Mouse (Mus musculus) lung, adult 2 months (tissue): ENCODE results near the gene Rpl31. TPM values are rescaled to one million over a fixed set of nuclear protein-coding genes. Genes with fewer than 3 reads are reported as not detected.

Experiments used
- DNase-seq: peaks from one replicate; pipeline ENCODE4 v3.0.0; 2022
- H3K4me1 ChIP-seq: fragments of 200-500 bp; 2 replicates; pipeline ENCODE4 v1.6.1; 2011; ENCODE audit warnings: low read length; ENCODE audit not compliant: control insufficient read depth, insufficient read depth
- H3K4me3 ChIP-seq: fragments of 200-500 bp; replicated peaks from 2 replicates; pipeline ENCODE3; 2011; ENCODE audit warnings: low read depth, mild to moderate bottlenecking, control low read depth, low read length; ENCODE audit errors: extremely low read depth
- CTCF ChIP-seq: fragments of 200-500 bp; IDR thresholded peaks from 2 replicates; pipeline ENCODE4 v1.5.1; 2011; ENCODE audit warnings: mild to moderate bottlenecking, low read length, control low read depth; ENCODE audit not compliant: insufficient read depth
- POLR2A ChIP-seq: fragments of 200-500 bp; IDR thresholded peaks from 2 replicates; pipeline ENCODE4 v1.6.1; 2011; ENCODE audit warnings: low read depth, mild to moderate bottlenecking, control low read depth, low read length, borderline replicate concordance; ENCODE audit errors: extremely low read depth
- WGBS: fragments of 180-500 bp; shearing (Covaris S2); methylation state at CpG from one replicate; pipeline ENCODE4 v1.1.7; 2018; 5-methylcytosine and 5-hydroxymethylcytosine counted together
- polyA plus RNA-seq: library from polyadenylated mRNA; depleted of rRNA; stranded (reverse); fragments of >200 nt; gene quantifications from 2 replicates; pipeline ENCODE4 v1.2.3, GENCODE M21; 2012; rRNA removed

Gene Rpl31
- polyA plus RNA-seq, 1 experiment: 201 TPM

DNA sequence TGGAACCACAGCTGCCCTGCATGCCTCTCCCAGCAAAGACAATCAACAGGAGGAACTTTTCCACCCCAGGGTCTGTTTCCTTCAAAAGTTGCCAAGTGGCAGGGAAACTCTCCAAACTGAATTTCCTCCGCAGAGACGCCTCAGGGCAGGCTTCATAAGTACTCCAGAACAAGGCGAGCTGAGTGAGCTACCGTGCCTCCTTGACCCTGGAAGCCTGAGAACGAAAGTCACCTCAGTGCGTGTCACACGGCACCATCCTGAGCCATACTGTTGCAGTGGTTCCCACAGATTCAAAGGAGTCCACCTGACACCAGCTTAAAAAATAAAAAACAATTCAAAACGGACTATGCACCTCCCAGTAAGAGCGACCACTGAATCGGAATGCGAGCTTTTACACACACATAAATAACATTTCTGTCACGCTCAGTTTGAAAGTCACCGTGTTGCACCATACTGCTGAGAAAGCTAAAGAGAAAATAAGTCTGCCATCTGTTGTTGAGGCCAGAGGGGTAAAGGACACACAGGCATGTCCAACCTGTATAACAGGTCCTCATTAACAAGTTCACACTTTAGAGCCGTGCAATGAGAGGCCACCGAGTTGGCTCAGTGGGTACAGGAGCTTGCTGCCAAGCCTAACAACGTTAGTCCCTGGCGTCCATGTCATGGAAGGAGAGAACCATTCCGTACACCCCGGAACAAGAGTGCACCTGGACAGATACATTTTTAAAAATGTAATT is 42.6 kb downstream of the Rpl31 start:
- TF ChIP-seq CTCF: no peak
- no peak for TF ChIP-seq POLR2A
- H3K4me1 ChIP-seq: peaks cover 17% of the 10 kb centered on the region
- WGBS: 55% methylated on average over 19 of the region's 19 CpGs
- DNase-seq: no peak
- H3K4me3 ChIP-seq: no peak overlapping the region

DNA sequence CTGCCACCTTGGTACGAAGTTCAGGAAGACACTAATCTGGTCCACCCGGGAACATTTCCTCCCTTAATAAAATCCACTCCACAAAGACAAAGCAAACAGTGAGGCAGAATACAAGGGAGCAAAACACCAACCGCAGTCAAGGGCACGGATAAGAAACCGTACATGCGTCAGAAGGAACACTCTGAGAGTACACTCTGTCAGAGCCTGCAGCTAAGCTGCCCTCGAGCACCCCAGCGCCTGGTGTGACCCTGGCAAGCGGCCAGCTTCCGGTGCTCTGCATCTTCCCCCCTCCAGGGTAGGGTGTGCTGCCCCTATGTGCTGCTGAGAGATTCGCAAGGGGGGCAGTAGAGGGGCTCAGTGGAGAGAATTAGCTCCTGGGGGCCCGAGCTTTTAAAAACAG is 50.2 kb downstream of the Rpl31 start:
- TF ChIP-seq CTCF (no peak), POLR2A (0 out of 2 replicates have a peak, but pooled peaks have one; percentile 3)

DNA sequence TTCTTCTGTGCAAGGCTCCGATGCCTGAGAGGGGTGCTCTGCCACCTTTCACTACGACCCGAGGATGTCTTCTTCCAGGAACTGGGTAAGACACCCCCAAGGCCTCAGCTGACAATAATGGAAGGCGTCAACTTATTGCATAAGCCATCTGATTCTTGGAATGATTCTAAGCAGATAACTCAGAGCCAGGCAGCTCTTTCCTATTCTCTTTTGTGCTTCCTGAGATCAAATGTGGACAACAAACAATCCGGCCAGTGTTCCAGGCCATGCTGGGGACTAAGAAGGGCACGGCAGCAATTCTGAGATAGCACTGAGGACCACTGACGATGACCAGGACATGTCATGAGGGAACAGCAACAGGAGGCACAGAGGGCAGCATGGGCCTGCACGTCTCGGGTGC is 51.2 kb downstream of the Rpl31 start:
- DNase-seq: no peak
- TF ChIP-seq CTCF (no peak), POLR2A (no peak)
- Histone ChIP-seq H3K4me1 (peaks cover 8% of the 10 kb centered on the region), H3K4me3 (no peak overlapping the region)
- WGBS: 56% methylated on average over 9 of the region's 9 CpGs

More for the DNA sequence above, 50.2 kb downstream of the Rpl31 start:
- 6% methylated on average over 12 of the region's 12 CpGs for WGBS
- peak; percentile 67 for DNase-seq
- peaks cover 8% of the 10 kb centered on the region for H3K4me1 ChIP-seq
- H3K4me3 ChIP-seq: no peak overlapping the region

DNA sequence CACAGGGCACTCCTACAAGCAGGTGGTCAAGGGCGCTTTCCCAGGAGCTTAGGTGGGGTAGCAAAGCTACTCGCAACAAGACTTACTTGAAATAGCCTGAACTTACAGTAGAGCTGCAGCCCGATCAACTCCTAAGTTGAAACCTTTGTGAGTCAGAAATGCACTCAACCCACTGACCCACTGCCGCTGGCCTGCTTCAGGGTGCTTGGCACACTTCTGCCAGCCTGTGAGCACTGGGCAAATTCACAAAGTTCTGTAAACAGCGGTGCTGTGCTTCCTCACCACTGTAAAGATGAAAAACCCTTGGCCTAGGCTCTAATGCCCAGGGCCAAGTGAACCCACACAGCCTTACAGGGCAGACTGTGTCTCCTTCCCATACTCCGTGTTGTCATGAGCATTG is 53.3 kb downstream of the Rpl31 start:
- 81% methylated on average over 6 of the region's 6 CpGs for WGBS
- TF ChIP-seq POLR2A: no peak
- TF ChIP-seq CTCF: no peak
- no peak for DNase-seq
- Histone ChIP-seq H3K4me1 (peaks cover 9% of the 10 kb centered on the region), H3K4me3 (no peak overlapping the region)

Other genes with a start within 250 kb of the Rpl31 start
- gene Npas2, start 174.1 kb upstream of the Rpl31 start, polyA plus RNA-seq: 4.0 and 9.6 TPM in 2 replicates
- gene Tbc1d8, start 110.9 kb downstream of the Rpl31 start, polyA plus RNA-seq: 27.2 and 30.9 TPM in 2 replicates
- 17.8 and 20.4 TPM in 2 replicates for gene Cnot11, start 167.2 kb downstream of the Rpl31 start, polyA plus RNA-seq
- 17.3 and 18.2 TPM in 2 replicates for gene Rnf149, start 209.6 kb downstream of the Rpl31 start, polyA plus RNA-seq